Mouse (Mus musculus): ENCODE measurements around the gene Gm20388. TPM values are rescaled to one million over a fixed set of nuclear protein-coding genes. Genes with fewer than 3 reads are reported as not detected.

Gene Gm20388
- total and polyA plus RNA-seq, 2 experiments from 2014 or later = 51.3 TPM; not detected in 1

DNA sequence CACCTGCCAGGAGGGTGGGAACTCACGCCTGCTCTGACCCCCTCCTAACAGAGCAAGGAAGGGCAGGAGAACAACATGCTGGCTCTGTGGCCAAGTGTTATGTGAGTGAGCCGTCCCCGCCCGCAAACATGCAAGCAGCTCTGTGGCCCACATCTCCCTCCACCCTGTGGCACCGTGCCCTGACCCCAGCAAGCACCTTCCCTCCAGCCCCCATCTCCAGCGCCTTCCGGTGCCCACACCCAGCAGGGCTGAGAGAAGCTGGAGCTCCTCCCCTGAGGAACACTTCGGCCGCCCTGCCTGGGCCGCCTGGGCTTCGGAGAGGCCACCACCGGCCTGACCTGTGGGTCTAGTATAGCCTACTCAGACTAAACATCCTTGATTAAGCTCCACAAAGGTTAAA, 1535.5 kb downstream of the Gm20388 start:
- 87% methylated on average over 12 of the region's 12 CpGs for WGBS
- Histone ChIP-seq H3K4me1 (ENCODE audit: insufficient read depth) (no peaks in the 10 kb centered on the region), H3K36me3 (ENCODE audit: insufficient read depth) (no peaks in the 10 kb centered on the region), H3K27ac (ENCODE audit: low read depth, low read length) (no peak overlapping the region), H3K9ac (no peak overlapping the region), H3K9me3 (ENCODE audit: low read length) (no peaks in the 10 kb centered on the region), H3K4me2 (ENCODE audit: low read depth) (no peak overlapping the region), H3K4me3 (ENCODE audit: low read depth, low read length) (no peak overlapping the region), H3K27me3 (ENCODE audit: insufficient read depth, low read length) (no peaks in the 10 kb centered on the region)
- TF ChIP-seq CTCF (IDR thresholded peaks at IDR 0.05; ENCODE audit: low read depth) = no peak
- ATAC-seq (no peak), DNase-seq (no peak)

DNA sequence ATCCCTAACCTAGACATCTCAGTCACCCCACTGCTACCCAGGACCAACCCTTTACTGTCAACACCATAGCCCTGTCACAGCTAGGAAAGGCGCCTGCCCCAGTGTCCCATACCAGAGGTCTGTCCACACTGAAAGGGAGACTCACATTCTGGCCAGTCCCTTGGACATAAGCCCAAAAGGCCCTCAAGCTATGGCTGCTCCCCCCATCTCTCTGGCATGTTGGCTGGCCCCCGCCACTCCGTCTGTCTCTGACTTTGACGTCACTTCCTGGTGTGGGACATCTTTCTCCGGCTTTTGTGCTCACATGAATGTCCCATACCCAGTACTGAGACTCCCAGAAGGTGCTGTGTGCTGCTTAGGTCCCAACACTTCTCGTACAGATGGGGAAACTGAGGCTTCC, 1536.2 kb downstream of the Gm20388 start:
- H3K27ac ChIP-seq (ENCODE audit: low read depth, low read length) = no peak overlapping the region
- H3K36me3 ChIP-seq (ENCODE audit: insufficient read depth) = no peaks in the 10 kb centered on the region
- H3K4me3 ChIP-seq (ENCODE audit: low read depth, low read length) = no peak overlapping the region
- no peaks in the 10 kb centered on the region for H3K27me3 ChIP-seq (ENCODE audit: insufficient read depth, low read length)
- ATAC-seq (no peak), DNase-seq (no peak)
- no peaks in the 10 kb centered on the region for H3K9me3 ChIP-seq (ENCODE audit: low read length)
- 81% methylated on average over 6 of the region's 6 CpGs for WGBS
- no peak for TF ChIP-seq CTCF (IDR thresholded peaks at IDR 0.05; ENCODE audit: low read depth)
- no peak overlapping the region for H3K4me2 ChIP-seq (ENCODE audit: low read depth)
- H3K9ac ChIP-seq = no peak overlapping the region
- H3K4me1 ChIP-seq (ENCODE audit: insufficient read depth) = no peaks in the 10 kb centered on the region

DNA sequence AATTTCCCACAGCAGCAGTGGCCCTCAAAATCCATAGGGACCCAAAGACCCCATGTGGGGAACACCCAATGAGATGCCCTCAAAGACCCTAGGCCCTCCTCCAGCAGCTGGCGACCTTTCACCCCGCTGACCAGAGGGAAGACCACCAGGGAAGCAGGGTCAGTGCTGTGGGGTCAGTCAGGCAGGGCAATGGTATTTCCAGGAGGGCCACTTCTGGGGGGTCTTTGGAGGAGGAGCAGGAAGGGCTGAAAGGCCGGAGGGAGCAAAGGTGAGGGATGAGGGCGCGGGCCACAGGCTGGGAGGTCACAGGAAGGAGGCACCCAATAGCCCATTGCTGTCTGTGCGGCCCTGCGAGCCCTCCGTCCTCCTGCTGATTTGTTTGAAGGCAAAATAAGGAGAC, 1539.6 kb downstream of the Gm20388 start:
- Histone ChIP-seq H3K4me1 (ENCODE audit: insufficient read depth) (no peaks in the 10 kb centered on the region), H3K9me3 (ENCODE audit: low read length) (no peaks in the 10 kb centered on the region), H3K27ac (ENCODE audit: low read depth, low read length) (no peak overlapping the region), H3K4me2 (ENCODE audit: low read depth) (no peak overlapping the region), H3K36me3 (ENCODE audit: insufficient read depth) (no peaks in the 10 kb centered on the region), H3K27me3 (ENCODE audit: insufficient read depth, low read length) (no peaks in the 10 kb centered on the region), H3K9ac (no peak overlapping the region), H3K4me3 (ENCODE audit: low read depth, low read length) (no peak overlapping the region)
- no peak for ATAC-seq
- DNase-seq = no peak
- 85% methylated on average over 8 of the region's 8 CpGs for WGBS
- no peak for TF ChIP-seq CTCF (IDR thresholded peaks at IDR 0.05; ENCODE audit: low read depth)

DNA sequence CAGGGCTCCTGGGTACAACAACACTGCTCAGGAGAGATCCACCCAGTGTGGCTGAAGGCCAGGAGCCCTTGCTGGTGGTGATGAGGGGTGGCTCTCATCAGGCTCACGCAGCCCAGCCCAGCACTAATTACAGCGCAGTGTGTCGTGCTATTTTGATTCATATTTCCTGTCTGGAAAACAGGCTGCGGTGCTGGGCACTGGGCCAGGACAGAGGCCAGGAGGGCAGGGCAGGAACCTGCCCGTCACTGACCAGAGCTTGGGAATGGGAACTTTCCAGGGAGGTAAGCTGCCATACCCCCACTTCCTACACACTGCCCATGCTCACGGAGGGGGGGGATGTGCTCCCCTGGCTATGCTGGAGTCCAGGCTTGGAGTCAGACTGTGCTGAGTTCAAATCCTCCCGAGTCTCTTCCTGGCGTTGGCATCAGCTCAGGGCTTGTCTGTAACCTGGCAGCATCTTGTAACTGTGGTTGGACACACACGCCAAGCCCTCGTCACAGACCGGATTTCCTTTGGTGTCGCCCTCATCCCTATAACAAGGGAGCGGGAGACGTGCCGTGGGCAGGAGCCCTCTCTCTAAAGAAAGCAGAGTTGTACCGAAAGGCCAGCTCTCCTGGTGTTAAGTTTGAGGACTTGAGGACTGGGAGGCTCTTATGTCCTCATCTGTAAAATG, 1540.9 kb downstream of the Gm20388 start:
- DNase-seq = no peak
- ATAC-seq = no peak
- no peaks in the 10 kb centered on the region for H3K27me3 ChIP-seq (ENCODE audit: insufficient read depth, low read length)
- 74% methylated on average over 16 of the region's 16 CpGs for WGBS
- no peak overlapping the region for H3K9ac ChIP-seq
- no peaks in the 10 kb centered on the region for H3K9me3 ChIP-seq (ENCODE audit: low read length)
- no peaks in the 10 kb centered on the region for H3K4me1 ChIP-seq (ENCODE audit: insufficient read depth)
- no peak for TF ChIP-seq CTCF (IDR thresholded peaks at IDR 0.05; ENCODE audit: low read depth)
- H3K27ac ChIP-seq (ENCODE audit: low read depth, low read length) = no peak overlapping the region
- H3K4me2 ChIP-seq (ENCODE audit: low read depth) = no peak overlapping the region
- H3K4me3 ChIP-seq (ENCODE audit: low read depth, low read length) = no peak overlapping the region
- no peaks in the 10 kb centered on the region for H3K36me3 ChIP-seq (ENCODE audit: insufficient read depth)

DNA sequence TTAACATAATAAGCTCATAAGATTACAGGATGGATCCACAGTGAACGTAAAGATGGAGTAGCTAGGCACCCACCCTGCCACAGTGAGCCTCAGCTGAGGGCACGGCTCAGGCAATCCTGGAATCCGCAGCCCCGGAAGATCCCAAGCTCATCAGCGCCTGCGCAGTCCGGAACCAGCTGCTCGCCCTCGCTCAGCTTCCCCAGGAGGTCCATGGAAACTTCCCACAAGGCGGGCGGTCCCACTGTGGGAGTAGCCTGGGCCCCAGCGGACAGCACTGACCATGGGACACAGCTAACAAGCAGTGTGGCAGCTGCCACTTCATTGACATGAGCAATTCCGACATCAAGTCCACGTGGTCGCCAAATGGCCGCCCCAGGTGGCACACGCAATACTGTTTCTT, 1544.1 kb downstream of the Gm20388 start:
- H3K36me3 ChIP-seq (ENCODE audit: insufficient read depth) = no peaks in the 10 kb centered on the region
- no peak overlapping the region for H3K27ac ChIP-seq (ENCODE audit: low read depth, low read length)
- no peaks in the 10 kb centered on the region for H3K9me3 ChIP-seq (ENCODE audit: low read length)
- H3K4me2 ChIP-seq (ENCODE audit: low read depth) = no peak overlapping the region
- DNase-seq = no peak
- no peaks in the 10 kb centered on the region for H3K27me3 ChIP-seq (ENCODE audit: insufficient read depth, low read length)
- TF ChIP-seq CTCF (IDR thresholded peaks at IDR 0.05; ENCODE audit: low read depth) = no peak
- WGBS = 88% methylated on average over 17 of the region's 17 CpGs
- H3K4me1 ChIP-seq (ENCODE audit: insufficient read depth) = no peaks in the 10 kb centered on the region
- H3K4me3 ChIP-seq (ENCODE audit: low read depth, low read length) = no peak overlapping the region
- no peak for ATAC-seq
- H3K9ac ChIP-seq = no peak overlapping the region

DNA sequence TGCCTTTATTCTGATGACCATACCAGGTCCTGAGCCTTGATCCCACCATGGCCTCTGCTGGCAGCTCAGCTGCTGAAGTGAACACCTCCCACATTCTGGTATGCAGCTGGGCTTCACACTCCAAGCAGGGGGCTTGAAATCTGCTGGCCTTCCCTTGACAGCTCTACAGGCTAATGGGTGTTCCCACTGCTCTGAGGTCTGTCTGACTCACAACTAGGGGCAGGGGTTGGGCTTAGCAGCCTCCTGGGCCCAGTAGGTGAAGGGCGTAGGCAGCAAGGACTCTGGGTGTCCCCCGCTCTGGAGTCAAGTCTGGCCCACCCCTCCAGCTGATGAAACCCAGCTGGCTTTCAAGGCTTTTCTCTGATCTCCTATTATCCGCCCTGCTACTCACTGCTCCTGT, 1550.6 kb downstream of the Gm20388 start:
- Histone ChIP-seq H3K4me3 (ENCODE audit: low read depth, low read length) (no peak overlapping the region), H3K4me1 (ENCODE audit: insufficient read depth) (no peaks in the 10 kb centered on the region), H3K27me3 (ENCODE audit: insufficient read depth, low read length) (no peaks in the 10 kb centered on the region), H3K27ac (ENCODE audit: low read depth, low read length) (no peak overlapping the region), H3K36me3 (ENCODE audit: insufficient read depth) (no peaks in the 10 kb centered on the region), H3K9me3 (ENCODE audit: low read length) (no peaks in the 10 kb centered on the region), H3K4me2 (ENCODE audit: low read depth) (no peak overlapping the region), H3K9ac (no peak overlapping the region)
- 68% methylated on average over 3 of the region's 3 CpGs for WGBS
- ATAC-seq (no peak), DNase-seq (no peak)
- no peak for TF ChIP-seq CTCF (IDR thresholded peaks at IDR 0.05; ENCODE audit: low read depth)

DNA sequence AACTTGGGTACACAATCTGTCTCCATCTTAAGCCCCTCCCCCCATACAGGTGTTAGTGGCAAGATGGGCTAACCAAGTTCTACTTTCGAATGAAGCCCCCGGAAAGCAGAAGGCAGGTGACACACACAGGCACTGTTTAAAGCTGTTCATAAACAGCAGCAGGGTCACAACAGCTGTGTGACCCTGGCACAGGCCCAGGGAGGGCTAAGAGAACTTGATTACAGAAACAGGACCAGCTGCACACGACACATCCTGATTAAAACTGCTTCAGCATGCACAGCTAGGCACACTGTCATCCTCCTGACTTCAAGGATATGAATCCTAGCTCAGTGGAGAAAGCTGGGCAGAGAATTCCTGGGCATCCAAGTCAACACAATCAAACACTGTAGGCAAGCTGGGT, 1551.5 kb downstream of the Gm20388 start:
- DNase-seq (no peak), ATAC-seq (no peak)
- Histone ChIP-seq H3K4me1 (ENCODE audit: insufficient read depth) (no peaks in the 10 kb centered on the region), H3K9me3 (ENCODE audit: low read length) (no peaks in the 10 kb centered on the region), H3K9ac (no peak overlapping the region), H3K4me3 (ENCODE audit: low read depth, low read length) (no peak overlapping the region), H3K27ac (ENCODE audit: low read depth, low read length) (no peak overlapping the region), H3K4me2 (ENCODE audit: low read depth) (no peak overlapping the region), H3K27me3 (ENCODE audit: insufficient read depth, low read length) (no peaks in the 10 kb centered on the region), H3K36me3 (ENCODE audit: insufficient read depth) (no peaks in the 10 kb centered on the region)
- WGBS = 79% methylated on average over 3 of the region's 3 CpGs
- TF ChIP-seq CTCF (IDR thresholded peaks at IDR 0.05; ENCODE audit: low read depth) = no peak

Data from forebrain, postnatal 0 days (tissue).